Mouse (Mus musculus) liver, embryonic 14.5 days (tissue): ENCODE data around the gene Slc46a3. TPM values are rescaled to one million over a fixed set of nuclear protein-coding genes. Genes with fewer than 3 reads are reported as not detected.
A peak's percentile ranks its signal among the peaks of the same experiment; 100 is the strongest.

Experiments
- ATAC-seq: fragments of 200-750 bp; cut with Nextera tagmentation; 2 replicates; pipeline ENCODE4 v1.8.0; 2017; ENCODE audit warnings: moderate number of reproducible peaks, mild to moderate bottlenecking, moderate library complexity; ENCODE audit not compliant: insufficient read depth
- DNase-seq, 3 experiments: peaks; one replicate each; pipeline ENCODE4 v3.0.0-alpha.2; 2012 to 2013; ENCODE audit warnings: low read depth in 3 of 3, low spot score in 3 of 3
- H3K27ac ChIP-seq: fragments of 300-500 bp; sonication (generic); 2 replicates; pipeline ENCODE4 v1.5.1; 2014; ENCODE audit warnings: moderate library complexity, mild to moderate bottlenecking, control low read depth, inconsistent platforms
- H3K27me3 ChIP-seq: fragments of 300-500 bp; sonication (generic); 2 replicates; pipeline ENCODE4 v1.6.1; 2014; ENCODE audit warnings: mild to moderate bottlenecking, low read length, moderate library complexity; ENCODE audit not compliant: control insufficient read depth, insufficient read depth
- H3K36me3 ChIP-seq: fragments of 300-500 bp; sonication (generic); replicated peaks from 2 replicates; pipeline ENCODE4 v1.6.1; 2014; ENCODE audit warnings: low read depth; ENCODE audit not compliant: control insufficient read depth, insufficient read depth
- H3K4me1 ChIP-seq, 2 experiments: fragments of 200-500 bp in 1 of 2; fragments of 300-500 bp in 1 of 2; sonication (generic) in 1 of 2; replicated peaks; 2 replicates each; pipeline ENCODE4 v1.6.1; 2012 to 2014; ENCODE audit warnings: antibody characterized with exemption in 1 of 2, inconsistent platforms in 1 of 2, low read length in 1 of 2; ENCODE audit not compliant: control insufficient read depth in 2 of 2, insufficient read depth in 2 of 2
- H3K4me2 ChIP-seq: fragments of 300-500 bp; sonication (generic); 2 replicates; pipeline ENCODE4 v1.6.1; 2014; ENCODE audit warnings: low read depth, mild to moderate bottlenecking, control low read depth, moderate library complexity
- H3K4me3 ChIP-seq, 2 experiments: fragments of 200-500 bp in 1 of 2; fragments of 300-500 bp in 1 of 2; sonication (generic) in 1 of 2; 2 replicates each; pipeline ENCODE4 v1.5.1; 2012 to 2014; ENCODE audit warnings: low read depth in 2 of 2, low read length in 2 of 2, mild to moderate bottlenecking in 2 of 2, control low read depth in 1 of 2, inconsistent platforms in 1 of 2, moderate library complexity in 1 of 2; ENCODE audit not compliant: insufficient read depth in 1 of 2
- H3K9ac ChIP-seq: fragments of 300-500 bp; sonication (generic); replicated peaks from 2 replicates; pipeline ENCODE4 v1.6.1; 2014; ENCODE audit warnings: mild to moderate bottlenecking, control low read depth, moderate library complexity
- H3K9me3 ChIP-seq: fragments of 300-500 bp; sonication (generic); 2 replicates; pipeline ENCODE4 v1.6.1; 2016; ENCODE audit warnings: low read length, mixed read lengths; ENCODE audit not compliant: control insufficient read depth
- CTCF ChIP-seq: IDR thresholded peaks from 2 replicates; pipeline ENCODE4 v1.5.1; 2016; ENCODE audit warnings: antibody characterized with exemption, low read depth, control low read depth
- EP300 ChIP-seq: IDR thresholded peaks from 2 replicates; pipeline ENCODE4 v1.6.1; 2016; ENCODE audit warnings: antibody characterized with exemption, low read depth
- WGBS: fragments of 180-500 bp; shearing (Covaris S2); extraction: QIAGEN DNeasy Blood & Tissue Kit; methylation state at CpG from one replicate; pipeline ENCODE4 v1.1.7; 2014; ENCODE audit not compliant: insufficient replicate concordance; 5-methylcytosine and 5-hydroxymethylcytosine counted together
- polyA plus RNA-seq, 2 experiments: library from polyadenylated mRNA; depleted of rRNA in 1 of 2; stranded (reverse) in 1 of 2; unstranded in 1 of 2; fragments of >200 nt; fragmentation: Nextera tagmentation in 1 of 2; extraction: Ambion mirVana in 1 of 2; gene quantifications; 2 replicates each; pipeline versions ENCODE4 v1.2.1 to v1.2.3; 2012 to 2014

Gene Slc46a3
- polyA plus RNA-seq, 2 experiments: 16.1 to 17.6 TPM

DNA sequence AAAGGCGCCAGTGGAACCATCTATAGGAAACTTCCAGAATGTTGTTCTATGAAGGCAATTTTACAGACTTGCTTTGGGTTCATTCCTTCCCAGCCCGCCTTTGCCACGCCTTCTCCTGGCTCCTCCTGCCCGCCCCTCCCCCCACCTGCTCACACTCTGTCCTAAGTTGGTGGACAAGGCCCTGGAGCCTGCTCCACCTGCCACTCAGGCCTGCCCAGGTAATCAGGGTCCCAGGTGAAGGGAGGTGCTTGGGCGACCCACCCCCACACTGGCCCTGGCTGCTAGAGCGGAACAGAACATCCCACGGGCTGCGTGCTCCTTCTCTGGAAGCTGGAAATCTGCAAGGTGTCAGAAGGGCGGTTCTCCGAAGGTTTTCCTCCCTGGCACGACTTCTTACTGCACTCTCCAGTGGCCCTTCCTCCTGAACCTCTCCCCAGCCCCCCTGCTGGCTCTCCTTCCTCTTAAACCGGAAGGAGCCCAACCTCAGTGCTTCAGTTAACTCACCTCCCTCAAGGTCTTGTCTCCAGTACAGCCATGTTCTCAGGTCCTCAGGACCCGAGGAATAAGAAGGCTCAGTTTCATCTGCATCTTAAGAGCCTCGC is 18.7 kb upstream of the Slc46a3 start:
- Histone ChIP-seq H3K4me2 (no peak overlapping the region), H3K9me3 (no peaks in the 10 kb centered on the region), H3K27ac (no peak overlapping the region), H3K4me1 (0 out of 4 replicates have a peak, but pooled peaks cover 0 to 9% of the 10 kb centered on the region in 2 experiments), H3K4me3 (no peak overlapping the region), H3K27me3 (no peaks in the 10 kb centered on the region), H3K36me3 (no peaks in the 10 kb centered on the region), H3K9ac (no peak overlapping the region)
- no peak for DNase-seq
- no peak for ATAC-seq
- WGBS: 24% methylated on average over 14 of the region's 14 CpGs
- TF ChIP-seq EP300 (no peak), CTCF (no peak)

DNA sequence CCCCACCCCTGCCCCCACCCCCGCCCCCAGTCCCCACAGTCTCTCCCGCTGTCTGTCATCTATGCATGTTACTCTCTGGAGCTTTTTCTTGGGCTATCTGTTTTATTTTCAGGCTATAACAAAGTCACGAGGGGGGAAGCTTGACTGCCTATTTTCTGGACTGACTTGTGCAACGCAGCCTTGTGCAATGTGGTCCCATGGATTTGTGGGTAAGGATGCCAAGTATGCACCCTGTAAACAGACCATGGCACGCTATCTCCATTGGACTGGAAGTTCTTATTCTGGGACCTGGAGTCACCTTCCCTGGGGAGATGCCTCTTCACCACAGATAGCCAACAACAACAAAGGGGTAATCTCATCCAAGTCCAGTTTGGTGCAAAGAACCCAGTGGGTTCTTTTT is 17.1 kb upstream of the Slc46a3 start:
- 60% methylated on average over 5 of the region's 5 CpGs for WGBS
- Histone ChIP-seq H3K9ac (no peak overlapping the region), H3K4me3 (no peak overlapping the region), H3K36me3 (no peaks in the 10 kb centered on the region), H3K27me3 (no peaks in the 10 kb centered on the region), H3K4me2 (no peak overlapping the region), H3K9me3 (no peaks in the 10 kb centered on the region), H3K4me1 (0 out of 4 replicates have a peak, but pooled peaks cover 0 to 5% of the 10 kb centered on the region in 2 experiments), H3K27ac (no peak overlapping the region)
- DNase-seq: no peak
- no peak for TF ChIP-seq CTCF
- no peak for TF ChIP-seq EP300
- no peak for ATAC-seq

DNA sequence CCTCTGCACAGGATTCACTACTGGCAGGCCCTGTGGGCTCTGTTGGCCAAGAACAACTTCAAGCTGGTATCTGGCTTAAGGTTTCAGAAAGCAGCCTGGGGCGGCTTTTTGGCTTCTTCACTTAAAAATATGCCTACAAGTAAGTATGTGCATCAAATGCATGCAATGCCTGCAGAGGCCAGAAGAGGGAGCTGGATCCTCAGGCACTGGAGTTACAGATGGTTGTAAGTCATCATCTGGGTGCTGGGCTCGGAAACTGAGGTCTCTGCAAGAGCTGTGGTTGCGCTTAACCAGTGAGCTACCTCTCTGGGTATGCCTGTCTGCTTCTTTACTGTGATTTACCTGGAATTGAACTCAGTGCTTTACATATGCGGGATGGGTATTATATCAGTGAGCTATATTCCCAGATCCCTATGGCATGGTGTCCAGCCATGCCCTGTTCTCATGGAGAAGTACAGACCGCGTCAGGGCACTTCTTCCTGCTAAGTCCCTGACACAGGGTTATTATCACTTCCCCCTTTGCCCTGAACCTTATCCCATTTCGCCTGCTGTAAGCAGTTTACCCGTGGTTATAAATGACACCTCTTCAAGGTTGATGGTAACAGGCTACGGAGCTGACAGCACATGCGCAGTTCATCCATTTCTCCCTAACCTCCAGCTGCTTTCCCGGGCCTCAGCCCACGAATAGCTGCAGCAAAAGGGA is 16.3 kb upstream of the Slc46a3 start:
- Histone ChIP-seq H3K9me3 (no peaks in the 10 kb centered on the region), H3K9ac (no peak overlapping the region), H3K4me2 (no peak overlapping the region), H3K4me3 (no peak overlapping the region), H3K27me3 (no peaks in the 10 kb centered on the region), H3K27ac (no peak overlapping the region), H3K4me1 (0 out of 4 replicates have a peak, but pooled peaks cover 0 to 4% of the 10 kb centered on the region in 2 experiments), H3K36me3 (no peaks in the 10 kb centered on the region)
- DNase-seq (no peak), ATAC-seq (no peak)
- WGBS: 57% methylated on average over 12 of the region's 12 CpGs
- TF ChIP-seq EP300 (no peak), CTCF (peak; percentile 56)

DNA sequence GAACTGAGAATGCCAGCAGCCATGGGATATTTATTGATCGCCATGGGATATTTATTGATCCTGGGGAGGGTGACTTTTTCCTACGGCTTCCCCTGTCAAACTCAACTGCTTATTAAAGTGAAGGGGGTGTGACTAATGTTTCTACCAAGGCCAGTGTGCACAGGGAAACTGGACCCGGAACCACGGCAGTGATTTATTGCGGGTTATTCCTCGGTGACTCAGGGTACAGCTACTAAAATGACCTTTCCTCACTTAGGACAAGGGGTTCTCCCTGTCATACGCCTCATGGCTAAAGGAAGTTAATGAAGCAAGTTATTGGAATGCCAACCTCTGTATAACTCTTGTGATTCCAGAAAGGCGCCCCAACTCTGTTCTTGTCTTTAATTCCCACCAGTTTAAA is 13.2 kb upstream of the Slc46a3 start:
- 73% methylated on average over 8 of the region's 8 CpGs for WGBS
- ATAC-seq: no peak

DNA sequence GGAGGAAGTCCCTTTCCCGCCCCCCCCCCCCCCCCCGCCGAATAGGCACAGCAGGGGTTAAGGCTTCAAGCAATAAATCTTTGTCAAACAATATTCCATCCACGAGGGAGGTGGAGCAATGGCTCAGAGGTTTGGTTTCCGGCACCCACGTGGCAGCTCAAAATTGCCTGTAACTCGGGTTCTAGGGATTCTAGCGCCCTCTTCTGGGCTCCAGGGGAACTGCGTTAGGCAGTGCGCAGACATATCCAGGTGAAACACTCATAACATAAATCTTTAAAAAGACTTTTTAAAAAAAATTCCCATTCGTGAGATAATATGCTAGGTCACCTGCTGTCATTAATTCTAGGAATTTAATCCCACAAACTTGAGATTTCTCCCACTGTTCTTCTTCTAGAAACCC is 12.5 kb upstream of the Slc46a3 start:
- H3K36me3 ChIP-seq: no peaks in the 10 kb centered on the region
- TF ChIP-seq EP300 (no peak), CTCF (peak; percentile 63)
- no peaks in the 10 kb centered on the region for H3K9me3 ChIP-seq
- H3K4me3 ChIP-seq: no peak overlapping the region
- H3K4me2 ChIP-seq: no peak overlapping the region
- H3K27ac ChIP-seq: no peak overlapping the region
- no peak overlapping the region for H3K9ac ChIP-seq
- ATAC-seq: no peak
- 50% methylated on average over 11 of the region's 11 CpGs for WGBS
- no peaks in the 10 kb centered on the region for H3K27me3 ChIP-seq
- no peak for DNase-seq
- peaks cover 0 to 3% of the 10 kb centered on the region in 2 experiments; a peak in 2 of 4 replicates for H3K4me1 ChIP-seq

More for the DNA sequence above, 13.2 kb upstream of the Slc46a3 start:
- Histone ChIP-seq H3K36me3 (no peaks in the 10 kb centered on the region), H3K4me2 (no peak overlapping the region), H3K27me3 (no peaks in the 10 kb centered on the region), H3K27ac (no peak overlapping the region), H3K4me1 (no peaks in the 10 kb centered on the region), H3K9me3 (no peaks in the 10 kb centered on the region), H3K9ac (no peak overlapping the region), H3K4me3 (no peak overlapping the region)
- no peak for TF ChIP-seq CTCF
- DNase-seq: no peak
